Mouse (Mus musculus) forebrain, embryonic 13.5 days (tissue): ENCODE measurements around the gene Gnb1l. TPM values are rescaled to one million over a fixed set of nuclear protein-coding genes. Genes with fewer than 3 reads are reported as not detected.

ENCODE experiments used
- ATAC-seq: fragments of 200-750 bp; cut with Nextera tagmentation; 2 replicates; pipeline ENCODE4 v1.8.0; 2017
- H3K27ac ChIP-seq: fragments of 300-500 bp; sonication (generic); 2 replicates; pipeline ENCODE4 v1.5.1; 2015; ENCODE audit warnings: inconsistent platforms, mild to moderate bottlenecking, moderate library complexity
- H3K27me3 ChIP-seq: fragments of 300-500 bp; sonication (generic); 2 replicates; pipeline ENCODE4 v1.6.1; 2015; ENCODE audit warnings: mild to moderate bottlenecking, inconsistent platforms
- H3K36me3 ChIP-seq: fragments of 300-500 bp; sonication (generic); 2 replicates; pipeline ENCODE4 v1.6.1; 2015; ENCODE audit warnings: mild to moderate bottlenecking, inconsistent platforms; ENCODE audit not compliant: poor library complexity, severe bottlenecking
- H3K4me1 ChIP-seq: fragments of 300-500 bp; sonication (generic); 2 replicates; pipeline ENCODE4 v1.6.1; 2015; ENCODE audit warnings: inconsistent platforms
- H3K4me2 ChIP-seq: fragments of 300-500 bp; sonication (generic); 2 replicates; pipeline ENCODE4 v1.6.1; 2015; ENCODE audit warnings: inconsistent platforms, mild to moderate bottlenecking, moderate library complexity
- H3K4me3 ChIP-seq: fragments of 300-500 bp; sonication (generic); 2 replicates; pipeline ENCODE4 v1.5.1; 2015; ENCODE audit warnings: mild to moderate bottlenecking, inconsistent platforms
- H3K9ac ChIP-seq: fragments of 300-500 bp; sonication (generic); 2 replicates; pipeline ENCODE4 v1.6.1; 2015; ENCODE audit warnings: mild to moderate bottlenecking, inconsistent platforms
- H3K9me3 ChIP-seq: fragments of 300-500 bp; sonication (generic); replicated peaks from 2 replicates; pipeline ENCODE4 v1.6.1; 2016; ENCODE audit warnings: inconsistent platforms
- WGBS: fragments of 180-500 bp; shearing (Covaris S2); methylation state at CpG from one replicate; pipeline ENCODE4 v1.1.7; 2015; 5-methylcytosine and 5-hydroxymethylcytosine counted together
- polyA plus RNA-seq: library from polyadenylated mRNA; unstranded; fragments of >200 nt; fragmentation: Nextera tagmentation; extraction: Ambion mirVana; gene quantifications from 2 replicates; pipeline ENCODE4 v1.2.1, GENCODE M21; 2015

The Gnb1l gene
- 14.5 and 14.8 TPM in 2 replicates for polyA plus RNA-seq

DNA sequence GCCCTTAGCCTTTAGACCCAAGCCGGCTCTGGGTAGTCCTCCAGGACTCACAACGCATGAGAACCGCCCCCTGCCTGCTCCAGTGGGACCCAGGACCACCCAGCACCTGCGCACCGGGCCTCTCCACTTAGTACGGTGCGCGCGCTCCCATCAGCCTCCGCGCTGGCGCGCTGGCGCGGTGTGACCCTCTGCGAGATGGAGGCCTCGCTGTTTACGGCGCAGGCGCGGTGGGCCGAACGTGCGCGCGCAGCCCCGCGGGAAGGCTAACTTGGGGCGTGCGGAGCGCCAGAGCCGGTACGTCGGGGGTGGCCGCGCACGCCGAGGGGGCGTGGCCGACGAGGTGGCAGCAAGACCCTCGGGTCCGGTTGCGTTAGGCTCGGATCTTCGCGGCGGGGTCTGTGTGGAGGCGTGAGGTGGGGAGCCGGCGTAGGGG, at the start of gene Gnb1l, which contains the start of gene Rtl10:
Gene Gnb1l (plus strand): TSS at position 156 of the 433 bp plus-strand sequence.
Gene Rtl10 (plus strand): TSS at position 344 of the 433 bp plus-strand sequence.
- ATAC-seq = peak; percentile 98
- H3K4me1 ChIP-seq = peaks cover 24% of the 10 kb centered on the region
- 0% methylated on average over 50 of the region's 51 CpGs for WGBS

DNA sequence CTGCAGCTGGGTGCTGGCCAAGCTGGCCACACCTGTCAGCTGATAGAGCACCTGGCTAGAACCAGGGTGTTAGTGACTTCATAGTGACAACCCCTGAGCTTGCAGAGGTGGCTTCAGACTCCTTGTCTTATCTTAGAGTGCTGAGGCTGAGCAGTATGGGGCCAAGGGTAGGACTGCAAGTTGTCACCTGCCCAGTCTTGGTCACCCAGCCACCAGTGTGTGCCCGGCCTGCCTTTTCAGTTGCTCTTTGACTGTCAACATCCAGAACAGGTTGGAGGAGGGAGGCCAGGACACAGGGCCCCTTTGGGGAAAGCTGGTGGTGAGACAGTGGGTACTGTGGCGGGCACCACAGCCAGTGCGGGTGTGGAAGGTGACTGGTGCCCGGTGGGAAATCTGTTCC, 49.5 kb upstream of the Gnb1l start:
- H3K9me3 ChIP-seq = no peaks in the 10 kb centered on the region
- H3K4me2 ChIP-seq = no peak overlapping the region
- H3K4me3 ChIP-seq = no peak overlapping the region
- WGBS = 100% methylated on average over 4 of the region's 4 CpGs
- no peaks in the 10 kb centered on the region; the same call in 1 of the 2 replicates for H3K36me3 ChIP-seq
- H3K27ac ChIP-seq = no peak overlapping the region
- no peaks in the 10 kb centered on the region for H3K4me1 ChIP-seq
- no peak for ATAC-seq
- H3K9ac ChIP-seq = no peak overlapping the region
- H3K27me3 ChIP-seq = no peaks in the 10 kb centered on the region

More for the DNA sequence above, at the start of gene Gnb1l, which contains the start of gene Rtl10:
- Histone ChIP-seq H3K27ac (peak within 1 kb of the TSS; percentile 94), H3K27me3 (no peaks in the 10 kb centered on the region), H3K9ac (peak within 1 kb of the TSS; percentile 85), H3K4me2 (peak within 1 kb of the TSS; percentile 83), H3K4me3 (peak within 1 kb of the TSS; percentile 73), H3K9me3 (no peaks in the 10 kb centered on the region), H3K36me3 (peaks cover 17% of the 10 kb centered on the region)

DNA sequence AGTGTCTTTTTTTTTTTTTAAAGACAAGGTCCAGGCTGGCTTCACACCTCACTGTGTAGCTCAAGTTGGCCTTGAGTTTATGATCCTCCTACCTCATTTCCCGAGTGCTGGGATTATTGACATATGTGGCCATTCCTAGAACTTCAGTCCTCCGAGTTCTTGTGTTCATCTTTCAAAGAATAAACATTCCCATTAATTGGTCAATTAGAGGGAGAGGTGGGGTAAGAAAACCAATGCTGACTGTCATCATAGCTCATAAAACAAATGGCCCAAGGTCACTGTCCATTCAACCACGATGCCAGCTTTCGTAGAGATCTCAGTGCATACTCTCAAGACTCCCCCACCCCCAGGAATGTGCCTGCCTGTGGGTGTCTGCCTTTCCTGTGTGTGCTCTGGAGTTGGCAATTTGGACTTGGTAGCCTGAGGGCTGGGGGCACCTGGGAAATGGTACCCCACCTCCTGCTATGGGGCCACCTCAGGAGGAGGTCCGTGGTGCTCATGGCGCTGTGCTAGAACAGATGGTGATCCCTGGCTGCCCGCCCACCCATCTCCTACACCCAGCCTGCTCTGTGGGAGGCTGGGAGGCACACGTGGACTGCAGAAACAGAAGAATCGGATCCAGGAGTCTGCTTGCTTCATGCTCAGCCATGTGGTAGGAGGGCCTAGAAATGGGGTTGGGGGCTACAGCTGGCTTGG, 46.9 kb upstream of the Gnb1l start:
- peak; percentile 65 for ATAC-seq
- H3K4me2 ChIP-seq = no peak overlapping the region
- H3K4me1 ChIP-seq = no peaks in the 10 kb centered on the region
- no peak overlapping the region for H3K9ac ChIP-seq
- H3K4me3 ChIP-seq = no peak overlapping the region
- H3K36me3 ChIP-seq = peaks cover 9% of the 10 kb centered on the region; the same call in 1 of the 2 replicates
- no peaks in the 10 kb centered on the region for H3K27me3 ChIP-seq
- H3K9me3 ChIP-seq = no peaks in the 10 kb centered on the region
- H3K27ac ChIP-seq = 0 out of 2 replicates have a peak overlapping the region, but pooled peaks have one; percentile 21
- WGBS = 58% methylated on average over 9 of the region's 9 CpGs

DNA sequence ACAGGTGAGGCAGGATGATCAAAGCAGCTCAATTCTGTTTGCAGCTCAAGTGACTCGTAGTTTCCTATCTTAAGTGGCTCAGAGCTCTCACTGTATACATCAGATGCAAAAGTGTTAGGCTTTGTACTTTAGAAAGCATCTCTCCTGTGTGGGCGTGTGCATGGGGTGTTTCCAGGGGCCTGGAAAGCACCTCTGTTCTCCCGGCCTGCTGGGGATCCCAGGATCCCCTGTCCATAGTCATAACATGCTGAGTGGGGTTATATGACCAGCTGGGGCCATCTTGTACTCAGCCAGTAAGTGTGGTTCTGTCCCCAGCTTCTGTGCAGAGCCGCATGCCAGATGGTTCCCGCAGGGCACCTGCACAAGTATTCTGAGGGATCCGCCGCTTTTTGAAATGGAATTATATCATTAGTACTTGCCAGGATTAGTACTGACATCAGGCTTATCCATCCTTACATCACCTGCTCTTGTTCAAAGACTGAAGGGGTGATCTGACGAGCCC, 46.1 kb upstream of the Gnb1l start:
- Histone ChIP-seq H3K36me3 (peaks cover 13% of the 10 kb centered on the region; the same call in 1 of the 2 replicates), H3K4me1 (no peaks in the 10 kb centered on the region), H3K9me3 (no peaks in the 10 kb centered on the region), H3K27me3 (no peaks in the 10 kb centered on the region), H3K9ac (no peak overlapping the region), H3K27ac (0 out of 2 replicates have a peak overlapping the region, but pooled peaks have one; percentile 21), H3K4me2 (no peak overlapping the region), H3K4me3 (no peak overlapping the region)
- 0 out of 2 replicates have a peak, but pooled peaks have one; percentile 16 for ATAC-seq
- WGBS = 82% methylated on average over 8 of the region's 8 CpGs

DNA sequence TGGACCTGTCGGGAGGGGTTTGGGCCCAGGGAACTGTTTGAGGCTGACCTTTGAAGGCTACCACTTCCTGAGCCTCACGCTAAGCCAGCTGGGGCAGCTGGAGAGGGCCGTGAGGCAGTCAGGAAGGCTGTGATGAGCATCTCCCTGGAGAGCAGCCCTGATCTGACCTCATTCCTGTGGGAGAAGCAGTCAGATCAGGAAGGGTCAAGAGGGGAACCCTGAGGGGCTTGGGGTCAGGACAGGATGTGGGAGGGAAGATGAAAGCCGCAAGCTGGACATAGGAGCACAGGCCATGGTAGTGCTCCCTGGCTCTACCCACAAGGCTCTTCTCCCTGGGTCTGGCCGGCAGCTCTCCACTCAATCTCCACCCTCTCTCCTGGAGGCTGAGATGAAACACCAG, 44.7 kb upstream of the Gnb1l start:
- H3K27me3 ChIP-seq = no peaks in the 10 kb centered on the region
- no peak overlapping the region for H3K27ac ChIP-seq
- H3K4me3 ChIP-seq = no peak overlapping the region
- peaks cover 13% of the 10 kb centered on the region; the same call in 1 of the 2 replicates for H3K36me3 ChIP-seq
- no peak overlapping the region for H3K4me2 ChIP-seq
- peaks cover 1% of the 10 kb centered on the region for H3K4me1 ChIP-seq
- WGBS = 68% methylated on average over 5 of the region's 5 CpGs
- H3K9me3 ChIP-seq = no peaks in the 10 kb centered on the region
- ATAC-seq = no peak
- 0 out of 2 replicates have a peak overlapping the region, but pooled peaks have one; percentile 23 for H3K9ac ChIP-seq

DNA sequence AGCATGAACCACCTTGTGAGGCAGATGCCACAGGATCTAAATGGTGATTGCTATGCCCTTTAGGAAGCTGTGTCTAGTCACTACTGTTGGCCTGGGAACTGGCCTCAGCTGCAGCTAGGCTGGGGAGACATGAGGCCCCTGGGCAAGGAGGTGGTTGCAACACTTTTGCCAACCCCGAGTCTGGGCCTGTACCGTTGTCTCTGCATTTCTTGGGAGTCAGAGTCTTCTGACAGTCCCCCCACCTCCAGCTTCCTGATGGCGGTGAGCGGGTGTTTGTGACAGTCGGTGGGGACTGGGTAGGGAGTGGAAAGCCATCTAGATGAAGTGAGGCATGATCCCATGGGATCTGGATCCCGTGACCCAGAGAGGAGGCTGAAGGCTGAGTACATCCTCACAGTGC, 43.1 kb upstream of the Gnb1l start:
- no peaks in the 10 kb centered on the region for H3K9me3 ChIP-seq
- no peak overlapping the region for H3K4me3 ChIP-seq
- H3K9ac ChIP-seq = no peak overlapping the region
- peaks cover 13% of the 10 kb centered on the region; the same call in 1 of the 2 replicates for H3K36me3 ChIP-seq
- WGBS = 91% methylated on average over 6 of the region's 6 CpGs
- H3K4me1 ChIP-seq = peaks cover 17% of the 10 kb centered on the region
- no peak overlapping the region for H3K27ac ChIP-seq
- H3K27me3 ChIP-seq = no peaks in the 10 kb centered on the region
- no peak overlapping the region for H3K4me2 ChIP-seq
- ATAC-seq = no peak

DNA sequence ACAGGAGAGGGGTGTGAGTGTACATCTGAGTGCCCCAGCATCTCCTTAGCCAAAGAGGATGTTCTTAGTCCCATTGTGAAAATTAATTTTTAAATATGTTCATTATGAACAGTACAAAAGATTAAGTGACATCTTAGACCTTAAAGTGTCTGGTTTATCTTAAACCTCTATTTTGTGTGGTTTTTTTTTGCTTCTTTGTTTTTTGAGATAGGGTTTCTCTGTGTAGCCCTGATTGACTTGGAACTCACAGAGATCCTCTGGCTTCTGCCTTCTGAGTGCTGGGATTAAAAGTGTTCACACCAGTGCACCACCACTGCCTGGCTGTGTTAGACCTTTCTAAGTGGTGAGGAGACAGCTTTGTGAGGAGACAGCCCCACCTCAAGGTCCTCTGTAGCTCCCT, 39.9 kb upstream of the Gnb1l start:
- ATAC-seq = no peak
- no peak overlapping the region for H3K4me3 ChIP-seq
- H3K4me1 ChIP-seq = peaks cover 17% of the 10 kb centered on the region
- H3K27me3 ChIP-seq = 0 out of 2 replicates have a peak, but pooled peaks cover 4% of the 10 kb centered on the region
- H3K9ac ChIP-seq = peak overlapping the region; percentile 3; the same call in 1 of the 2 replicates
- no peak overlapping the region for H3K4me2 ChIP-seq
- H3K36me3 ChIP-seq = peaks cover 13% of the 10 kb centered on the region; the same call in 1 of the 2 replicates
- H3K27ac ChIP-seq = no peak overlapping the region
- no peaks in the 10 kb centered on the region for H3K9me3 ChIP-seq

DNA sequence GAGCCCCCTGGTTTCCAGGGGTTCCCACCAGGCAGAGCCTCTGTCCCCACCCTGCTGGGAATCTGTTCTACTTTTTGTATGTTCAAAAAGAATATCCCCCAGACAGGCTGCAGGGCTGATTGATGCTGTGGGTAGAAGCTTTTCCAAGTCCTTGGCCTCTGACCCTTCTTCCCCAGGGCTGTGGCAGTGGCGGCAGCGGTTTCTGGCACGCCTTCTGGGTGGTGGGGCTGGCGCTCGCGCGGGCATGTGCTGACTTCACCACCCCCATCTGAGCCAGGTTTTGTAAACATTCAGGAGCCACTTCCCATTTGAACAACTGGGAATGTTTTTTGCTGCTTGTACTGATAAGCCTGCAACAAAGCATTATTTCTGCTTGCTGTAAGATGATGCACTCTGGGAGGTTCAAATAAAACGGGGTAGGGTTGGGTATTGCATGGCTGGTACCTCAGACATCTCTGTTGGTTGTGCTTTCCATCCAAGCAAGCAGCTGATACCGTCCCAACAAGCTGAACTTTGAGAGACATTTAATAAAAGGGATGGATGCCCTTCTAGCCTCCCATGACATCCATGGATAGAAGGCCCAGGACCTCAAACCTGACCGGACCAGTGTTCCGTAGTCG, 39.1 kb upstream of the Gnb1l start:
- peak; percentile 20 for ATAC-seq

DNA sequence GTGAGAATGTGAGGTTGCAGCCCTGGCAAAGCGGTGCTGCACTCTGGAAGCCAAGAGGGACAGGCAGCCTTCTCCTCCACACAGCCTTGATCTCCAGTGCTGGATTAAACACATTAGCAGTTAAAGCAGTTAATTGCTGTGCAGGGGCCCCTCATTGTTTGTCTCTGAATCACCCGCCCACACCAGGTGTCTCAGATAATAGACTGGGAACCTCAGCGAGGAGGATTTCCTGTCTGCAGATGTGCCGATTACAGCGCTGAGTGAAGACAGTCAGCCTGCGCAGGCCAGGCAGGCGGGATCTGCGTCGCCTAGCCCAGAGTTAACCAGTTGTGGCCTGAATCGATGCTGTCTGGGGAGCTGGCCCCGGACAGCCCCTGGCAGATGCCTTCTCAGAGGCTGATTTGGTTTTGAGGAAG, 38.5 kb upstream of the Gnb1l start:
- Histone ChIP-seq H3K36me3 (peaks cover 9% of the 10 kb centered on the region; the same call in 1 of the 2 replicates), H3K27me3 (0 out of 2 replicates have a peak, but pooled peaks cover 4% of the 10 kb centered on the region), H3K4me1 (peaks cover 17% of the 10 kb centered on the region), H3K27ac (peak overlapping the region; percentile 65), H3K4me3 (peak overlapping the region; percentile 7; the same call in 1 of the 2 replicates), H3K9ac (peak overlapping the region; percentile 50), H3K9me3 (no peaks in the 10 kb centered on the region), H3K4me2 (peak overlapping the region; percentile 48)
- 4% methylated on average over 11 of the region's 11 CpGs for WGBS
- ATAC-seq = peak; percentile 82

More for the DNA sequence above, 39.1 kb upstream of the Gnb1l start:
- H3K4me2 ChIP-seq = peak overlapping the region; percentile 48
- H3K9me3 ChIP-seq = no peaks in the 10 kb centered on the region
- H3K27ac ChIP-seq = peak overlapping the region; percentile 65
- WGBS = 6% methylated on average over 12 of the region's 12 CpGs
- 0 out of 2 replicates have a peak, but pooled peaks cover 4% of the 10 kb centered on the region for H3K27me3 ChIP-seq
- 0 out of 2 replicates have a peak overlapping the region, but pooled peaks have one; percentile 7 for H3K4me3 ChIP-seq
- peaks cover 12% of the 10 kb centered on the region; the same call in 1 of the 2 replicates for H3K36me3 ChIP-seq
- H3K4me1 ChIP-seq = peaks cover 17% of the 10 kb centered on the region
- peak overlapping the region; percentile 50 for H3K9ac ChIP-seq

DNA sequence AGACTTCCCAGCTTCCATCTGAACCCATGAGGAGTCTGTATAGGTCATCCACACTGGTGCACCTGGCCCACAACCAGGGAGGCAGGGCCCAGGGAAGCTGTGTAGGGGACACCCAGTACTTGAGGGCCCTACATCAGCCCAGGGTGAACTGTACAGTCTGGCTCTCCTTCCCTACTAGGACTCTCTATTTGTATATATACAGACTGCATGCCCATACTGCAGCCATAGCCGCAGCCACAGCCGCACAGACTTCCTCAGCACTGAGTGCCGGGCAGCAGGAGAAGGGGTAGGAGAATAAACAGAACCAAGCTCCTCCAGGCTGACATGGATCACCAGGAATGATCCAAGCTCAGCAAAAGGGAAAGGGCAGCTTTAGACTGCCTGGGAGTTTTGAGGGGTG, 37.7 kb upstream of the Gnb1l start:
- WGBS = 97% methylated on average over 3 of the region's 3 CpGs
- no peak for ATAC-seq
- H3K27ac ChIP-seq = 0 out of 2 replicates have a peak overlapping the region, but pooled peaks have one; percentile 14
- peaks cover 7% of the 10 kb centered on the region; the same call in 1 of the 2 replicates for H3K36me3 ChIP-seq
- no peak overlapping the region for H3K4me2 ChIP-seq
- H3K9me3 ChIP-seq = no peaks in the 10 kb centered on the region
- H3K4me3 ChIP-seq = no peak overlapping the region
- 0 out of 2 replicates have a peak, but pooled peaks cover 4% of the 10 kb centered on the region for H3K27me3 ChIP-seq
- H3K9ac ChIP-seq = no peak overlapping the region
- H3K4me1 ChIP-seq = peaks cover 17% of the 10 kb centered on the region

DNA sequence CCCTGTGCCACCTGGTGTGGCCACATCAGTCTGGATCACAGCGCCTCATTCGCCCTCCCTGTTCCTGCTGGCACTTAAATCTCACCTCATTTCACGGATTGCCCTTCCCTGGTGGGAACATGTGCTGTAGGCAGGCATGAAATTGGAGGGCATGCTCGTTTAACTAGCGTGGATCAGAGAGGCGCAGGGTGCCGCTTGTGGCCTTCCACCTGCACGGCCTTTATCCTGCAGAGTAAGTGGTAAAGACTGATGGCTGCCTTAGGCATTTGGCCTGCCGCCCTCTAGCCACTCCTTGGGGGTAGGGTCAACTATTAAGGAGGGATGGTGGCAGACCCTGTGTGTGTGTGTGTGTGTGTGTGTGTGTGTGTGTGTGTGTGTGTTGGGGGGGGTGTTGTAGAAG, 36.5 kb upstream of the Gnb1l start:
- H3K4me3 ChIP-seq = no peak overlapping the region
- H3K36me3 ChIP-seq = peaks cover under 1% of the 10 kb centered on the region; the same call in 1 of the 2 replicates
- WGBS = 61% methylated on average over 9 of the region's 9 CpGs

More for the DNA sequence above, 36.5 kb upstream of the Gnb1l start:
- H3K9ac ChIP-seq = no peak overlapping the region
- H3K27ac ChIP-seq = no peak overlapping the region
- H3K4me2 ChIP-seq = no peak overlapping the region
- no peak for ATAC-seq
- no peaks in the 10 kb centered on the region for H3K9me3 ChIP-seq
- peaks cover 17% of the 10 kb centered on the region for H3K4me1 ChIP-seq
- 0 out of 2 replicates have a peak, but pooled peaks cover 4% of the 10 kb centered on the region for H3K27me3 ChIP-seq
